Mouse (Mus musculus): ENCODE measurements around the gene Acbd6. TPM values are rescaled to one million over a fixed set of nuclear protein-coding genes. Genes with fewer than 3 reads are reported as not detected.

Acbd6 gene
- polyA plus RNA-seq (2012; ENCODE audit: low replicate concordance): 128 and 357 TPM in 2 replicates

GRCm38 (mm10) chr1:155558012-155558842 lies at the start of gene Acbd6:
Acbd6 (plus strand) TSS chr1:155558120.

Other genes with a start within 250 kb of the Acbd6 start
- gene Xpr1, start 140.7 kb upstream of the Acbd6 start, polyA plus RNA-seq (2012; ENCODE audit: low replicate concordance): 8.6 and 9.1 TPM in 2 replicates
- not detected in 2 replicates for gene Lhx4, start 193.6 kb downstream of the Acbd6 start, polyA plus RNA-seq (2012; ENCODE audit: low replicate concordance)